Mouse (Mus musculus) kidney, adult 11 months (tissue): ENCODE data around the gene Mrpl54.
"Not testable (repeated sequence)": the region's sequence is repeated elsewhere in the genome, so short reads cannot be mapped to it uniquely, and the experiment has no call there.

ENCODE experiments used
- DNase-seq: peaks from one replicate; pipeline ENCODE4 v3.0.0; 2022

The Mrpl54 gene

DNA sequence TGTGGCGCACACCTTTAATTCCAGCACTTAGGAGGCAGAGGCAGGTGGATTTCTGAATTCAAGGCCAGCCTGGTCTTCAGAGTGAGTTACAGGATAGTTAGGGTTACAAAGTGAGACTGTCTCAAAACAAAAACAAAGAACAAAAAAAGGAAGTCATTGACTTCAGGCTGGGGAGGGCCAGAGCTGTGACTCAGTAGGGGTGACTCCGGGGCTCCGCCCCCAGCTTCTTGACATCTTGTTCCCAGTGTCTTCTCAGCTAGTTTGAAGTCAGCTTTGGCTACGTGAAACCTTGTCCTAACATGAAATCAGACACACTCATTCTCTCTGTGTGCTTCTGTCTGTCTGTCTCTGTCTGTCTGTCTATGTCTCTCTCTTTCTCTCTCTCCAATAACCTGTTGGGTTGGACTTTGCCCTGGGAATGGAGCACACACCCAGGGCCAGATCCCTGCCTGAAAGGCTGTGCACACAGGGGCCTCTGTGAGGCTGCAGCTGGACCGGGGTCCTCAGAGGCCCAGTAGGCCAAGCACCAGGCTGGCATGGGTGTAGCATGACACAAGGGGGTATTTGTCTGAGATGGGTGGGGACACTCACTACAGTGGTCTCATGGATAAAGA, 45.2 kb downstream of the Mrpl54 start:
- DNase-seq: no peak

DNA sequence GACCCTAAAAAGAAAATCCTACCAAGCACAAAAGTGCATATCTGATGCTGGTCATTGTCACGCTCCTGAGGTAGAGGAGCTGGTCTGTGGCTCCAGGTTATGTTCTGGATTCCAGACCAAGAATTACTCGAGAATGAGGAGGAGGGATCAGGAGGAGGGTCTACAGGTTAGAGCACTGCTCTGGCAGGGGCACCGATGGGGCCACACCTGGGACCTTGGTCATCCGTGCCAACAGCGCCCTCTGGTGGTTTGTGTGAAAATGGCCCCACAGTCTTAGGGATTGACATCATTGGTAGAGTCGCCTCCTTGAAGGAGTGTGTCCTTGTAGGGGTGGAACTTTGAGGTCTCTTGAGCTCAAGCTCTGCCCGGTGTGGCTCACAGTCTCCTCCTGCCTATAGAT, 48.8 kb downstream of the Mrpl54 start:
- DNase-seq: peak; percentile 60

DNA sequence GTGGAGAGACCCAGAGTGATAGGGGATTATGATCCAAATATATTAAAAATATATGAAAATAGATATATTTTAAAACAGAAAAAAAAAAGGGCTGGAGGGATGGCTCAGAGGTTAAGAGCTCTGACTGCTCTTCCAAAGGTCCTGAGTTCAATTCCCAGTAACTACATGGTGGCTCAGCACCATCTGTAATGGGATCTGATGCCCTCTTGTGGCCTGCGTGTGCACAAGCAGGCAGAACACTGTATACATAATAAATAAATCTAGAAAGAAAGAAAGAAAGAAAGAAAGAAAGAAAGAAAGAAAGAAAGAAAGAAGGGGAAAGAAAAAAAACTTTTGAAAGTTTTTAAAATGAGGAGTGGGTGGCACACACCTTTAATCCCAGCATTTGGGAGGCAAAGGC, 49.5 kb downstream of the Mrpl54 start:
- not testable (repeated sequence) for DNase-seq

DNA sequence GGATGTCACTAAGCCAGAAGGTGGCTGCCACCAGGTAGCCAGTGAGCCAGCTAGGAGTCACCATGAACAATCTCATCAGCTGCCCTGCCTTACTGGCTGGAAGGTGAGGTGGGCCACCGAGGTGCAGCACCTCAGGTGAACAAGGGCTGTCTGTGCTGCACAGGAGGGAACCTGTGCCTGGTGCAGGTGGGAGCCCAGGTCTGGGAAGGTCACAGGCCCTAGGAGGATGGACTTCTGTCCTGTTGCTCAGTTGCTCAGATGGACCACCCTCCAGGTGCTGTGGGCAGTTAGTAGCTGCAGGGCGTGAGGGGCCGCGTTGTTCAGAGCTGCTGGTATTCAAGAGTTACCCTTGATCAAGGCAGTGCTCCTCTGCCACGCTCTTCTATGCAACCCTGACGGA, 49.9 kb downstream of the Mrpl54 start:
- no peak for DNase-seq

DNA sequence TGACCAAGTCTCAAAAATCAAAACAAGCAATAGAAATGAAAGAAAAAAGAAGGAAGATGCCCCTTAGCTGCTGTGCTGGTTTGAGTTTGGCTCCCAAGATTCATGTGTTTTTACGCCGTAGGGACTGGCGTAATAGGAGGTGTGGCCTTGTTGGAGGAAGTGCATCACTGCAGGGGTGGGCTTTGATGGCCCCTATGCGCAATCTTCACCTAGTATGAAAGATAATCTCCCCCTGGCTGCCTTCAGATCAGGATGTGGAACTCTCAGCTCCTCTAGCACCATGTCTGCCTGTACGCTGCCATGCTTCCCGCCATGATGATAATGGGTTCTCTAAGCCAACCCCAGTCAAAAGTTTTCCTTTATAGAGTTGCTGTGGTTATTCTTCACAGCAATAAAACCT, 50.5 kb downstream of the Mrpl54 start:
- no peak for DNase-seq
